Mouse (Mus musculus) MEL-GATA-1-ER (cell line): Measurements from ENCODE around the gene Colgalt2.
"Not testable (repeated sequence)": the region's sequence is repeated elsewhere in the genome, so short reads cannot be mapped to it uniquely, and the experiment has no call there.

Source experiments
- DNase-seq: peaks from one replicate; pipeline ENCODE4 v3.0.0-alpha.2; 2012; ENCODE audit warnings: low read depth; ENCODE audit errors: extremely low read depth

The Colgalt2 gene

DNA sequence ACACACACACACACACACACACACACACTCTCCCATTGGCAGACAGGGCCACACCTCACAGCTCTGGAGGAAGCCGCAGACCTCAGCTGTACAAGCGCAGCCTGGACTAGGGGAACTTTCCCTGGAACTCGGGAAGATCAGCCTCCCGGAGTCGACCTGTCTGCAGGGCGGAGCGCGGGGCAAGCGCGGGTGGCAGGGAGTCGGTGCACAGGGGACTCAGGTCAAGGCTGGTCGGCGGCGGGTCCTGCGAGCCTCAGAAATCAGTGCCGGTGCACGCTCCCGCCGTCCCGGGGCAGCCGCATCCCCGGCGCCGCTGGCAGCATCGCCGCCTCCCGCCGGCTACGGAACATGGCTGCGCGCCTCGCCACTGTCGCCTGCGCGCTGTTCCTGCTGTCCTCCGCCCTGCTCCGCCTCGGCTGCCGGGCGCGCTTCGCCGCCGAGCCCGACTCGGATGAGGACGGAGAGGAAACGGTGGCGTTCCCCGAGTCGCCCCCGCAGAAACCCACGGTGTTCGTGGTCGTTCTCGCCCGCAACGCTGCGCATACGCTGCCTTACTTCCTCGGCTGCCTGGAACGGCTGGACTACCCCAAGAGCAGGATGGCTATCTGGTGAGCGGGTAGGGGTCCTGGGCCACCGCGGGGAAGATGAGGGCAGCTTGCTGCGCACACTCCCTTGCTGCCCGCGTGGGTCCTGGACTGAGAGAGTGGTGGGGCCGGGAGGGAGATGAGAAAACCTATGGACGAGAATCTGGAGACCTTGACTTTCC lies at the start of gene Colgalt2:
Gene Colgalt2, plus strand, starts transcription at position 41 of the 766 bp plus-strand sequence.
- DNase-seq = no peak

DNA sequence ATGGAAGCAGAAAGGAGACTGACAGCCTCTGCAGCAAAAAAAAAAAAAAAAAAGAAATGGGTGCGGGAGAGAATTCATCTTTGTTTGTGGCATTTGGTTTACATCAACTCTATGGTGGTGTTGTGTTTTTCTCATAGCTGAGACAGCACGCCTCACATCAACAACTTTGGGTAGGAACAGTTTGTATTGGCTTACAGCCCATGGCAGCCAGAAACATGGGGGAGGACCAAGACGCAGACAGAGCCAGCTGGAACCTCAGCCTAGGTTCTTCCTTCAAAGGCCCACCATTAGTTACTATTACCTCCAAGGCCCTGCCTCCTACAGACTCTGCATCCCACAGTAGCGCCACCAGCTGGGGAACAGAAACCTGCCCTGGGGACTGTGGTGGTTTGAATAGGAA lies 42.9 kb upstream of the Colgalt2 start:
- DNase-seq = no peak

GRCm38 (mm10) chr1:152368311-152369088 lies 31.1 kb upstream of the Colgalt2 start:
- no peak for DNase-seq

DNA sequence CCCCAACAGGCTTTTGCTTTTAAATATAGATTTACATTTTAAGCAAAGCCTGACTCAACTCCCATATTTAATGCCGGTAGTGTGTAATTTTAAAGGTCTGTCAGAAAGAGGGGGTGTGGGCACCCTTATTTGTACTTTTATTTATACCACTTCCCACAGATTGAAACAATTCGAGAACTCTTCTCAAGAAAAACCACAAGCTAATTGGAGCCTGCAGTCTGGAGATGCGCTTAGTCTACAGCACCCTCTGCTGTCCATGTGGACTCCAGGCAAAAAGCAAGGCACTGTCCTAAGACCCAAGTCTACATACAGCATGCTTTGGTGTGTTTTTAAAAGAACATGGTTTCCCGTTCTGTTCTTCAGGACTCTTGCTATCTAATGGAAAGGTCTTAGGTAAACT lies 30.5 kb upstream of the Colgalt2 start:
- DNase-seq = peak; percentile 19

- DNase-seq = no peak
Measured at GRCm38 (mm10) chr1:152378311-152378710, 21.3 kb upstream of the Colgalt2 start.

DNA sequence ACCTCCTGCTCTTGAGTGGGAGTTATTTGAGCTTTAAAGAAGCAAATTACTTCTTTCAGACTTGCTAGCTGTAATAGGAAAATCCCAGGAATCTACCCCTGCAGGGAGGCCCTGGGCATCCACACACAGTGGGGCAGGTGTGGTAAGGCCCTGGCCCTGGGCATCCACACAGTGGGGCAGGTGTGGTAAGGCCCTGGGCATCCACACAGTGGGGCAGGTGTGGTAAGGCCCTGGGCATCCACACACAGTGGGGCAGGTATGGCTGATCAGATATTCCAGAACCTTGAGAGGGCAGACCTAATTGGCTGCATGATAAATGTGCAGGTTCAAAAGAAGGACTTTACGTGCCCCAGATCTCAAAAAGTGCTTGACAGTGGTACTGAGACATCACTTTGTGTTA lies 15.0 kb upstream of the Colgalt2 start:
- DNase-seq = no peak

GRCm38 (mm10) chr1:152385693-152386092 lies 13.9 kb upstream of the Colgalt2 start:
- not testable (repeated sequence) for DNase-seq

- DNase-seq = peak; percentile 46
Measured at GRCm38 (mm10) chr1:152386188-152386835, 13.3 kb upstream of the Colgalt2 start, which contains the start of gene Tsen15. Gene Tsen15 (minus strand): TSS chr1:152386688.

DNA sequence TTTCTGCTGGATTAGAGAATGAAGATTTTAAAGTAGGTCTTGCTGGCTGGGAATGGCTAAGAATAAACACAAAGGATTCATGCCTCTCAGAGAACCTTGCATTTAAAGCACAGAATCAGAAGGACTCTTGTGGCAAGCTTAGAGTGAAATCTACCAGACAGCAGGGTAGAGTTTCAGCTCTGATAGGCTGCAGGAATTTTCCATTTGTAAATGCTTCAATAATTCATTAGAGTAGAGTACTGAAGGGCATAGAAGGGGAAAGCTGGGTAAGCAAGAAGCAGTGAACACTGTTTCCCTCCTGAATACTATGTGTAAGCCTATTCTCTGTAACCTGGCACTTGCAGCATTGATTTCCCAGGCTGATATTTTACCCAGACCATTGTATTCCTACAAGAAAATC lies 10.4 kb upstream of the Colgalt2 start:
- DNase-seq = no peak

GRCm38 (mm10) chr1:152394137-152394536 lies 5.5 kb upstream of the Colgalt2 start:
- DNase-seq = no peak

DNA sequence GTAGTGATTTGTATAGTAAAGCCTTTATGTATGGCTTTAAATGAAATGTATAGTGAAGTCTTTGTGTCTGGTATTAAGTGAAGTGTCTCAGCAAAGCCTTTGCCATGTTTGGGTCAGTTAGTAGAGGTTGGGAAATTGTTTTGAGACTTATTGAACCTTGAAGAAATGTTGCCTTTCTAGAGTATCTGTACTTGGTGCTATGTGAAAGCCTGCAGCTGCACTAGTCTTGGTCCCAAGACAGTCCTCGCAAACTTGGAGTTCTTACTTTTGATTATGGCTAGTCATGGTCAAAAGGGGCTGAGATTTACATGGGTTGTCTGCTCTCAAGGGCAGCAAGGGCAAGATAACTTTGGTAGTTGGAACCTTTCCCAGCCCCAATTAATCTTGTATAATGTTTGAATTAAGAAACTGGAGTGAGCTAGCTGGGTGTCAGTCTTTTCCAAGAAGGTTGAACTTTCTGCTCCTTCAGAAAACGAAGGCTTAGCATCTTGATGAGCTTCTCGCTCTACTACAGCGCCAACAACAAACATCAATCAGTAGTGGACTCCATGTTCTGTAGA lies 4.6 kb upstream of the Colgalt2 start:
- no peak for DNase-seq

- no peak for DNase-seq
Measured at GRCm38 (mm10) chr1:152398708-152399107, 922 bp upstream of the Colgalt2 start.

- no peak for DNase-seq
Measured at GRCm38 (mm10) chr1:152400556-152401540, 1.2 kb downstream of the Colgalt2 start.

GRCm38 (mm10) chr1:152407021-152407946 lies 7.7 kb downstream of the Colgalt2 start:
- no peak for DNase-seq

GRCm38 (mm10) chr1:152409356-152409755 lies 9.7 kb downstream of the Colgalt2 start:
- no peak for DNase-seq

GRCm38 (mm10) chr1:152410657-152411056 lies 11.0 kb downstream of the Colgalt2 start:
- no peak for DNase-seq

DNA sequence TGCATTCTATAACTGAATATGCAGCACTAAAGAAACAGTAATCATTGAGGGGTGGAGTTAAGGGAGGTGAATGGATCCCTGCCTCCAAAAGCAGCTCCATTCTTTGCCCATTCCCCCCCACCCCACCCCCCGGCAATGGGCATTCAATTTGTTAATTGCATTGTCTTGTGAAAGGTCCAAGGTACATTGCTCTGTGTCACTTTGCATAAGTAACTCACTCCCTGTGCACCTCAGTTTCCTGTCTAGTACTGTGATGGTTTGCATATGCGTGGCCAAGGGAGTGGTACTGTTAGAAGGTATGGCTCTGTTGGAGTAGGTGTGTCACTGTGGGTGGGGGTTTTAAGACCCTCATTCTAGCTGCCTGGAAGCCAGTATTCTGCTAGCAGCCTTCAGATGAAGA lies 13.5 kb downstream of the Colgalt2 start:
- no peak for DNase-seq

DNA sequence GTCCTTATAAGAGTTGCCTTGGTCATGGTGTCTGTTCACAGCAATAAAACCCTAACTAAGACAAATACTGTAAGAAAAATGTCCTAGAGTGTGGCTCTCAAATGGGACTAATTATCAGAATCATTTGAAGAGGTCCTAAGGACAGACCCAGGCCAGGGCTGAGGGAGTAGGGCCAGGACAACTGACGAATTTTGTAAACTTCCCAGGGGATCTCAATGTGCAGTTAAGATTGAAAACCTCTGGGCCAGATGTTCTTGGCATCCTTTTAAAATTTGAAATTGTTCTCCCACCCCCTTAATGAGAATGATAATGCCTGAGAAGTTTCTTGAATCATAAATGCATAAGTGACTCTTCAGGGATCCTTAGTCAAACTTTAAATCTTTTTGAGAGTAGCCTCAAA lies 14.3 kb downstream of the Colgalt2 start:
- DNase-seq = no peak

GRCm38 (mm10) chr1:152414451-152414850 lies 14.8 kb downstream of the Colgalt2 start:
- no peak for DNase-seq
